Mouse (Mus musculus): ENCODE results near the gene P3h3. TPM values are rescaled to one million over a fixed set of nuclear protein-coding genes. Genes with fewer than 3 reads are reported as not detected.

Gene P3h3
- polyA plus RNA-seq, 1 experiment from 2014 or later = 14.7 TPM

GRCm38 (mm10) chr6:124817125-124817524 lies 40.4 kb downstream of the P3h3 start:
- WGBS = 96% methylated on average over 11 of the region's 11 CpGs
- TF ChIP-seq CTCF (IDR thresholded peaks at IDR 0.05; ENCODE audit: low read depth) = no peak

GRCm38 (mm10) chr6:124816611-124817010 lies 40.9 kb downstream of the P3h3 start:
- no peak overlapping the region for H3K4me2 ChIP-seq (ENCODE audit: low read length)
- no peak overlapping the region for H3K4me3 ChIP-seq (replicated peaks; ENCODE audit: low read depth, low read length)
- peaks cover 17% of the 10 kb centered on the region; the same call in 1 of the 2 replicates for H3K4me1 ChIP-seq (replicated peaks; ENCODE audit: insufficient read depth, low read length)
- no peak for DNase-seq (ENCODE audit: low spot score)
- no peak for ATAC-seq (replicated peaks; ENCODE audit: low FRiP score, low read depth)
- H3K36me3 ChIP-seq (ENCODE audit: insufficient read depth, low read length) = peaks cover 49% of the 10 kb centered on the region
- no peak overlapping the region for H3K9ac ChIP-seq (ENCODE audit: low read depth, low read length)
- no peaks in the 10 kb centered on the region for H3K9me3 ChIP-seq (replicated peaks; ENCODE audit: low read length)
- TF ChIP-seq CTCF (IDR thresholded peaks at IDR 0.05; ENCODE audit: low read depth) = no peak
- H3K27me3 ChIP-seq (ENCODE audit: insufficient read depth, low read length) = no peaks in the 10 kb centered on the region
- 90% methylated on average over 4 of the region's 4 CpGs for WGBS
- no peak overlapping the region for H3K27ac ChIP-seq

More at GRCm38 (mm10) chr6:124817125-124817524, 40.4 kb downstream of the P3h3 start:
- H3K9ac ChIP-seq (ENCODE audit: low read depth, low read length) = no peak overlapping the region
- no peak overlapping the region for H3K4me3 ChIP-seq (replicated peaks; ENCODE audit: low read depth, low read length)
- ATAC-seq (replicated peaks; ENCODE audit: low FRiP score, low read depth) = no peak
- H3K9me3 ChIP-seq (replicated peaks; ENCODE audit: low read length) = no peaks in the 10 kb centered on the region
- H3K36me3 ChIP-seq (ENCODE audit: insufficient read depth, low read length) = peaks cover 49% of the 10 kb centered on the region
- H3K4me2 ChIP-seq (ENCODE audit: low read length) = no peak overlapping the region
- peaks cover 13% of the 10 kb centered on the region; the same call in 1 of the 2 replicates for H3K4me1 ChIP-seq (replicated peaks; ENCODE audit: insufficient read depth, low read length)
- no peak for DNase-seq (ENCODE audit: low spot score)
- H3K27me3 ChIP-seq (ENCODE audit: insufficient read depth, low read length) = no peaks in the 10 kb centered on the region
- no peak overlapping the region for H3K27ac ChIP-seq

- H3K27me3 ChIP-seq (ENCODE audit: insufficient read depth, low read length) = no peaks in the 10 kb centered on the region
- no peaks in the 10 kb centered on the region for H3K9me3 ChIP-seq (replicated peaks; ENCODE audit: low read length)
- peak overlapping the region; percentile 62 for H3K4me2 ChIP-seq (ENCODE audit: low read length)
- H3K9ac ChIP-seq (ENCODE audit: low read depth, low read length) = no peak overlapping the region
- 0 out of 2 replicates have a peak overlapping the region, but pooled peaks have one; percentile 8 for H3K27ac ChIP-seq
- DNase-seq (ENCODE audit: low spot score) (peak; percentile 66), ATAC-seq (replicated peaks; ENCODE audit: low FRiP score, low read depth) (no peak)
- peaks cover 36% of the 10 kb centered on the region for H3K36me3 ChIP-seq (ENCODE audit: insufficient read depth, low read length)
- H3K4me3 ChIP-seq (replicated peaks; ENCODE audit: low read depth, low read length) = 0 out of 2 replicates have a peak overlapping the region, but pooled peaks have one; percentile 74
- 61% methylated on average over 9 of the region's 9 CpGs for WGBS
- peaks cover 19% of the 10 kb centered on the region; the same call in 1 of the 2 replicates for H3K4me1 ChIP-seq (replicated peaks; ENCODE audit: insufficient read depth, low read length)
- no peak for TF ChIP-seq CTCF (IDR thresholded peaks at IDR 0.05; ENCODE audit: low read depth)
These were observed 42.4 kb downstream of the P3h3 start for GRCm38 (mm10) chr6:124814858-124815774.

DNA sequence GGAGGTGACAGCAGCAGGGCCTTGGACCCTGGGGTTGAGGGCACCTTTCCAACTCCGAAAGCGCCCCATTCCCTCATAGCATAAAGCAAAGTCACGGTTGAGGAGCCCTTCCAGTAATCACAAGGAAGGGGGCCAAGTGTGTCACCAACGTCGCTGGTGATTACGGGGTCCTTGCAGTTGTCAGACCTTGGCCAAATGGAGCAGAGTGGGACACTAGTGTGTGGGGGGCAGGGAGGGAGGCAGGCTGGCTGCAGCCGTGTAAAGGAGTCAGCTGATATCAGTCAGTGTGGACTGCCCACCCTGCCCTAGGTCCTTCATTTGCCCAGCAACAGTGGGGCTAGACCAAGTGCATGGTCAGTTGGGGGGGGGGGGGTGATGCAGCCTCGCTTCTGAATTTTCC lies 43.1 kb downstream of the P3h3 start:
- WGBS = 18% methylated on average over 8 of the region's 8 CpGs
- H3K4me1 ChIP-seq (replicated peaks; ENCODE audit: insufficient read depth, low read length) = peaks cover 22% of the 10 kb centered on the region; the same call in 1 of the 2 replicates
- no peaks in the 10 kb centered on the region for H3K9me3 ChIP-seq (replicated peaks; ENCODE audit: low read length)
- H3K4me3 ChIP-seq (replicated peaks; ENCODE audit: low read depth, low read length) = peak overlapping the region; percentile 74
- TF ChIP-seq CTCF (IDR thresholded peaks at IDR 0.05; ENCODE audit: low read depth) = no peak
- peaks cover 30% of the 10 kb centered on the region for H3K36me3 ChIP-seq (ENCODE audit: insufficient read depth, low read length)
- DNase-seq (ENCODE audit: low spot score) = peak; percentile 44
- peak overlapping the region; percentile 81; the same call in 1 of the 2 replicates for H3K9ac ChIP-seq (ENCODE audit: low read depth, low read length)
- peak; percentile 40 for ATAC-seq (replicated peaks; ENCODE audit: low FRiP score, low read depth)
- no peaks in the 10 kb centered on the region for H3K27me3 ChIP-seq (ENCODE audit: insufficient read depth, low read length)
- H3K4me2 ChIP-seq (ENCODE audit: low read length) = peak overlapping the region; percentile 62
- peak overlapping the region; percentile 86 for H3K27ac ChIP-seq

DNA sequence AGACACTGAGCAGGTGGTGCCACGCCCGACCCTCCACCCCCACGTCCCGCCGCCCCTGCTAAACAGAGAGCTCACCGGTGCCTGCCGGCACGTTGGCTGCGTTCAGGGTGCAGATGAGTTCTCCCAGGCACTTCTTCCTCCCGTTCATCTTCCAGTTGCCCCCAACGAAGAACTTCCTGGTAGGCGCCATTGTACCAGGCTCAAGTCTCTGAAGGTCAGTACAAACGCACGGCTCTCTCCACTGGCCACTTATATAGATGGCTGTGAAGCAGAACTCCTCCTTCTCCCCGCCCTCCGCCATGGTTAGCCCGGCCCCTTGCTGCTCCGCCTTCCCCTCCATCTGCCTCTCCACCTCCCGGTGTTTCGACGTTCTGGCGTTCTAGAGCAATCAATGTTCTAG lies 43.6 kb downstream of the P3h3 start, which contains the start of gene Tpi1:
Tpi1 (minus strand) TSS at position 364 of the 400 bp plus-strand sequence.
- DNase-seq (ENCODE audit: low spot score) (peak; percentile 98), ATAC-seq (replicated peaks; ENCODE audit: low FRiP score, low read depth) (peak; percentile 86)
- 0 out of 2 replicates have a peak, but pooled peaks have one; percentile 2 for TF ChIP-seq CTCF (IDR thresholded peaks at IDR 0.05; ENCODE audit: low read depth)
- peak within 1 kb of the TSS; percentile 62 for H3K4me2 ChIP-seq (ENCODE audit: low read length)
- H3K9me3 ChIP-seq (replicated peaks; ENCODE audit: low read length) = no peaks in the 10 kb centered on the region
- peaks cover 22% of the 10 kb centered on the region; the same call in 1 of the 2 replicates for H3K4me1 ChIP-seq (replicated peaks; ENCODE audit: insufficient read depth, low read length)
- peak within 1 kb of the TSS; percentile 81 for H3K9ac ChIP-seq (ENCODE audit: low read depth, low read length)
- peak within 1 kb of the TSS; percentile 86 for H3K27ac ChIP-seq
- no peaks in the 10 kb centered on the region for H3K27me3 ChIP-seq (ENCODE audit: insufficient read depth, low read length)
- WGBS = under 1% methylated on average over 22 of the region's 22 CpGs
- H3K4me3 ChIP-seq (replicated peaks; ENCODE audit: low read depth, low read length) = peak within 1 kb of the TSS; percentile 74
- H3K36me3 ChIP-seq (ENCODE audit: insufficient read depth, low read length) = peaks cover 26% of the 10 kb centered on the region

DNA sequence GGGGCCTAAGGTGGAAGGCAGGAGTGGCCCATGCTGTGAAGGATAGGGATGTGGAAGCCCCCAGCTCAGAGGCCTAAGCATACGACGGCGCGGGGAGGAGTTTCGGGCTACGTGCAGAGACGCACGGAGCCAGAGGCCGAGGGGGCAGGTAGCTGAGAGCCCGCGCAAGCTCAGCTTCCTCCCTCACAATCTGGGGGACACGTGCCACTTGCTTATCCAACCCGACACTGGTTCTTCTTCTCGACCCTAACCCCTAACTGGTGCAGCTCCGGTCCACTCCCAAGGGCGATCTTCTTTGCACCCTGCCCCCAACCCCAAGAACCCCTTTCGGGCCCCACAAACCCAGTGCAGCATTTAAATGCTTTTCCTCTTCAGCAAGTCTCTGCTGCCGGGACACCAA lies 44.1 kb downstream of the P3h3 start:
- Histone ChIP-seq H3K36me3 (ENCODE audit: insufficient read depth, low read length) (peaks cover 22% of the 10 kb centered on the region), H3K9me3 (replicated peaks; ENCODE audit: low read length) (no peaks in the 10 kb centered on the region), H3K4me1 (replicated peaks; ENCODE audit: insufficient read depth, low read length) (peaks cover 22% of the 10 kb centered on the region; the same call in 1 of the 2 replicates), H3K4me2 (ENCODE audit: low read length) (peak overlapping the region; percentile 62), H3K27ac (peak overlapping the region; percentile 86), H3K4me3 (replicated peaks; ENCODE audit: low read depth, low read length) (peak overlapping the region; percentile 74), H3K27me3 (ENCODE audit: insufficient read depth, low read length) (no peaks in the 10 kb centered on the region), H3K9ac (ENCODE audit: low read depth, low read length) (peak overlapping the region; percentile 81)
- under 1% methylated on average over 18 of the region's 18 CpGs for WGBS
- no peak for TF ChIP-seq CTCF (IDR thresholded peaks at IDR 0.05; ENCODE audit: low read depth)
- DNase-seq (ENCODE audit: low spot score) (peak; percentile 75), ATAC-seq (replicated peaks; ENCODE audit: low FRiP score, low read depth) (peak; percentile 26; the same call in 1 of the 2 replicates)
